8 mouse cellular contexts compared by ENCODE assay signal in genomic region chr7:45234922-45235571, GRCm38 (mm10). TPM values are rescaled to one million over a fixed set of nuclear protein-coding genes. Genes with fewer than 3 reads are reported as not detected.
DNase-seq lines count a peak whose midpoint lies in the region; ATAC-seq and TF ChIP-seq lines count a peak whose summit lies in the region.

No protein-coding gene starts in this region.

- 4% methylated on average over 21 of the region's 21 CpGs for whole genome bisulfite sequencing in kidney, embryonic 14.5 days
- 6% methylated on average over 21 of the region's 21 CpGs for WGBS in lung, embryonic 16.5 days
- WGBS in stomach, embryonic 16.5 days, result 6% methylated on average over 21 of the region's 21 CpGs

- no peak for TF ChIP-seq CTCF in brain, embryonic 14.5 days (IDR thresholded peaks at IDR 0.05; ENCODE audit: borderline replicate concordance, extremely low read depth, insufficient read depth, insufficient read length)

- H3K36me3 ChIP-seq in kidney, embryonic 14.5 days (ENCODE audit: control insufficient read depth, insufficient read depth, low read length), result peaks cover 27% of the 10 kb centered on the region
- peaks cover 18% of the 10 kb centered on the region for H3K36me3 ChIP-seq in lung, embryonic 16.5 days (ENCODE audit: control insufficient read depth, insufficient read depth, low read length)
- H3K36me3 ChIP-seq in stomach, embryonic 16.5 days (ENCODE audit: control insufficient read depth, insufficient read depth, low read length), result peaks cover 3% of the 10 kb centered on the region; the same call in 1 of the 2 replicates

- no peaks in the 10 kb centered on the region for H3K9me3 ChIP-seq in kidney, embryonic 14.5 days (ENCODE audit: control insufficient read depth, low read length)
- no peaks in the 10 kb centered on the region for H3K9me3 ChIP-seq in lung, embryonic 16.5 days (ENCODE audit: control insufficient read depth, low read length)
- H3K9me3 ChIP-seq in stomach, embryonic 16.5 days (replicated peaks; ENCODE audit: control insufficient read depth, low read length), result no peaks in the 10 kb centered on the region

- H3K4me3 ChIP-seq in kidney, embryonic 14.5 days (ENCODE audit: low read length), result peak overlapping the region; percentile 1; the same call in 1 of the 2 replicates
- H3K4me3 ChIP-seq in lung, embryonic 16.5 days (ENCODE audit: low read length), result peak overlapping the region; percentile 38
- H3K4me3 ChIP-seq in stomach, embryonic 16.5 days (replicated peaks; ENCODE audit: low read length), result peak overlapping the region; percentile 28

- peak; percentile 23; the same call in 1 of the 2 replicates for TF ChIP-seq POLR2A in brain, embryonic 14.5 days (IDR thresholded peaks at IDR 0.05; ENCODE audit: borderline replicate concordance, extremely low read depth, insufficient read depth, insufficient read length, poor library complexity, severe bottlenecking)

- peak; percentile 88 for ATAC-seq in kidney, embryonic 14.5 days (ENCODE audit: low FRiP score, low TSS enrichment)
- ATAC-seq in lung, embryonic 16.5 days (ENCODE audit: low read depth), result peak; percentile 86
- peak; percentile 69 for ATAC-seq in stomach, embryonic 16.5 days (ENCODE audit: insufficient read depth, low FRiP score)

- peak; percentile 36 to 75 for DNase-seq in adrenal gland, adult (ENCODE audit: inconsistent age in 2 of 2, low spot score in 1 of 2)
- DNase-seq in adrenal gland, postnatal 4 days (ENCODE audit: low spot score in 2 of 2), result no peak
- DNase-seq in brain, embryonic 14.5 days (ENCODE audit: low read depth), result peak; percentile 89
- DNase-seq in heart, adult 9 months (ENCODE audit: low spot score in 2 of 2), result peak; percentile 62 to 63
- DNase-seq in thymus, postnatal 4 days, result no peak

- H3K27ac ChIP-seq in kidney, embryonic 14.5 days (ENCODE audit: low read depth, low read length), result peak overlapping the region; percentile 3; the same call in 1 of the 2 replicates
- H3K27ac ChIP-seq in lung, embryonic 16.5 days (ENCODE audit: low read length), result no peak overlapping the region; the same call in 1 of the 2 replicates
- peak overlapping the region; percentile 43; the same call in 1 of the 2 replicates for H3K27ac ChIP-seq in stomach, embryonic 16.5 days (ENCODE audit: low read length)

- peak overlapping the region; percentile 44 for H3K4me2 ChIP-seq in kidney, embryonic 14.5 days (replicated peaks; ENCODE audit: low read depth, low read length)
- H3K4me2 ChIP-seq in lung, embryonic 16.5 days (ENCODE audit: low read depth, low read length), result peak overlapping the region; percentile 56
- peak overlapping the region; percentile 51 for H3K4me2 ChIP-seq in stomach, embryonic 16.5 days (ENCODE audit: low read depth, low read length)

- H3K27me3 ChIP-seq in kidney, embryonic 14.5 days (ENCODE audit: control insufficient read depth, insufficient read depth, low read length), result peaks cover 2% of the 10 kb centered on the region; the same call in 1 of the 2 replicates
- H3K27me3 ChIP-seq in lung, embryonic 16.5 days (ENCODE audit: control insufficient read depth, insufficient read depth, low read depth, low read length), result no peaks in the 10 kb centered on the region
- H3K27me3 ChIP-seq in stomach, embryonic 16.5 days (ENCODE audit: control insufficient read depth, insufficient read depth, low read length), result peaks cover 8% of the 10 kb centered on the region

- H3K9ac ChIP-seq in kidney, embryonic 14.5 days (ENCODE audit: low read depth, low read length), result no peak overlapping the region
- peak overlapping the region; percentile 7 for H3K9ac ChIP-seq in lung, embryonic 16.5 days (ENCODE audit: low read length)
- peak overlapping the region; percentile 62 for H3K9ac ChIP-seq in stomach, embryonic 16.5 days (ENCODE audit: low read length)

- peaks cover 11% of the 10 kb centered on the region for H3K4me1 ChIP-seq in kidney, embryonic 14.5 days (ENCODE audit: control insufficient read depth, insufficient read depth, low read length)
- peaks cover 22% of the 10 kb centered on the region for H3K4me1 ChIP-seq in lung, embryonic 16.5 days (replicated peaks; ENCODE audit: control insufficient read depth, insufficient read depth, low read length)
- H3K4me1 ChIP-seq in stomach, embryonic 16.5 days (ENCODE audit: control insufficient read depth, insufficient read depth, low read length), result peaks cover 23% of the 10 kb centered on the region

RNA-seq across cellular contexts. Expression of gene Cd37, which starts 3.9 kb away (rescaled TPM):
- 1 to 10 TPM; 4.1 to 6.2 TPM for total RNA-seq in adrenal gland, postnatal 4 days (2021)
- 1.4 and 1.5 TPM in 2 replicates for polyA plus RNA-seq in brain, embryonic 14.5 days (2012; rRNA removed)
- polyA plus RNA-seq in kidney, embryonic 14.5 days (2014; fragmentation: Nextera tagmentation; extraction: Ambion mirVana), result 0.60 and 1.2 TPM in 2 replicates
- polyA plus RNA-seq in lung, embryonic 16.5 days (2015; fragmentation: Nextera tagmentation; extraction: Ambion mirVana), result 3.0 and 4.6 TPM in 2 replicates
- 2.7 and 5.0 TPM in 2 replicates for polyA plus RNA-seq in stomach, embryonic 16.5 days (2015; fragmentation: Nextera tagmentation; extraction: Ambion mirVana)

RNA-seq across cellular contexts. Expression of gene Slc6a16, which starts 5.8 kb away (rescaled TPM):
- under 1 TPM in 1 of 2 experiments, not detected in 1; 0.28 TPM for total RNA-seq in adrenal gland, postnatal 4 days (2021)
- polyA plus RNA-seq in brain, embryonic 14.5 days (2012; rRNA removed), result 0.70 and 0.86 TPM in 2 replicates
- 0.18 and 0.20 TPM in 2 replicates for polyA plus RNA-seq in kidney, embryonic 14.5 days (2014; fragmentation: Nextera tagmentation; extraction: Ambion mirVana)
- 0.23 TPM in 1 of 2 replicates, not detected in the other for polyA plus RNA-seq in lung, embryonic 16.5 days (2015; fragmentation: Nextera tagmentation; extraction: Ambion mirVana)
- polyA plus RNA-seq in stomach, embryonic 16.5 days (2015; fragmentation: Nextera tagmentation; extraction: Ambion mirVana), result not detected in 2 replicates

RNA-seq across cellular contexts. Expression of gene Tead2, which starts 19.5 kb away (rescaled TPM):
- 10 to 100 TPM; 45.1 to 67.8 TPM for total RNA-seq in adrenal gland, postnatal 4 days (2021)
- polyA plus RNA-seq in brain, embryonic 14.5 days (2012; rRNA removed), result 184 and 312 TPM in 2 replicates
- polyA plus RNA-seq in kidney, embryonic 14.5 days (2014; fragmentation: Nextera tagmentation; extraction: Ambion mirVana), result 206 and 234 TPM in 2 replicates
- 134 and 148 TPM in 2 replicates for polyA plus RNA-seq in lung, embryonic 16.5 days (2015; fragmentation: Nextera tagmentation; extraction: Ambion mirVana)
- 93.9 and 101 TPM in 2 replicates for polyA plus RNA-seq in stomach, embryonic 16.5 days (2015; fragmentation: Nextera tagmentation; extraction: Ambion mirVana)

RNA-seq across cellular contexts. Expression of gene Dkkl1, which starts 23.1 kb away (rescaled TPM):
- total RNA-seq in adrenal gland, postnatal 4 days (2021), result under 1 TPM in 1 of 2 experiments, not detected in 1; 0.78 TPM
- 1.4 and 2.1 TPM in 2 replicates for polyA plus RNA-seq in brain, embryonic 14.5 days (2012; rRNA removed)
- polyA plus RNA-seq in kidney, embryonic 14.5 days (2014; fragmentation: Nextera tagmentation; extraction: Ambion mirVana), result 0.44 and 1.1 TPM in 2 replicates
- 0.84 and 1.6 TPM in 2 replicates for polyA plus RNA-seq in lung, embryonic 16.5 days (2015; fragmentation: Nextera tagmentation; extraction: Ambion mirVana)
- 2.1 and 4.9 TPM in 2 replicates for polyA plus RNA-seq in stomach, embryonic 16.5 days (2015; fragmentation: Nextera tagmentation; extraction: Ambion mirVana)

RNA-seq across cellular contexts. Expression of gene Ccdc155, which starts 30.4 kb away (rescaled TPM):
- total RNA-seq in adrenal gland, postnatal 4 days (2021), result under 1 TPM; 0.31 to 0.84 TPM
- polyA plus RNA-seq in brain, embryonic 14.5 days (2012; rRNA removed), result 0.70 and 1.1 TPM in 2 replicates
- polyA plus RNA-seq in kidney, embryonic 14.5 days (2014; fragmentation: Nextera tagmentation; extraction: Ambion mirVana), result 0.93 and 1.1 TPM in 2 replicates
- polyA plus RNA-seq in lung, embryonic 16.5 days (2015; fragmentation: Nextera tagmentation; extraction: Ambion mirVana), result 1.3 TPM in 2 replicates
- 0.55 and 1.5 TPM in 2 replicates for polyA plus RNA-seq in stomach, embryonic 16.5 days (2015; fragmentation: Nextera tagmentation; extraction: Ambion mirVana)

Comparison
In these comparisons a context has a peak if more than half of its experiments do, and no peak if none do; other contexts are left out.
1. DNase-seq: peak in adrenal gland, adult (2 of 2), brain, embryonic 14.5 days (single experiment) and heart, adult 9 months (2 of 2); none in adrenal gland, postnatal 4 days (0 of 2) and thymus, postnatal 4 days (single experiment).
2. Peak in every context shown above with its lines, with median percentiles within 50 percentile points of each other: ATAC-seq, H3K4me2 ChIP-seq and H3K4me3 ChIP-seq.